Mouse (Mus musculus): ENCODE results near the gene Spem2. TPM values are rescaled to one million over a fixed set of nuclear protein-coding genes. Genes with fewer than 3 reads are reported as not detected.

Spem2 gene
- polyA plus RNA-seq, 1 experiment from 2014 or later, result not detected

- Histone ChIP-seq H3K27ac (peak overlapping the region; percentile 96), H3K9ac (ENCODE audit: low read depth, low read length) (peak overlapping the region; percentile 83), H3K9me3 (replicated peaks; ENCODE audit: low read length) (no peaks in the 10 kb centered on the region), H3K4me2 (ENCODE audit: low read length) (peak overlapping the region; percentile 75), H3K27me3 (ENCODE audit: insufficient read depth, low read length) (no peaks in the 10 kb centered on the region), H3K4me1 (replicated peaks; ENCODE audit: insufficient read depth, low read length) (peaks cover 9% of the 10 kb centered on the region; the same call in 1 of the 2 replicates), H3K4me3 (replicated peaks; ENCODE audit: low read depth, low read length) (peak overlapping the region; percentile 75), H3K36me3 (ENCODE audit: insufficient read depth, low read length) (peaks cover 28% of the 10 kb centered on the region)
- ATAC-seq (replicated peaks; ENCODE audit: low FRiP score, low read depth) (peak; percentile 27), DNase-seq (ENCODE audit: low spot score) (peak; percentile 46)
- WGBS, result 8% methylated on average over 37 of the region's 37 CpGs
- TF ChIP-seq CTCF (IDR thresholded peaks at IDR 0.05; ENCODE audit: low read depth), result no peak
Measured at GRCm38 (mm10) chr11:69846738-69847688, 28.7 kb upstream of the Spem2 start.

DNA sequence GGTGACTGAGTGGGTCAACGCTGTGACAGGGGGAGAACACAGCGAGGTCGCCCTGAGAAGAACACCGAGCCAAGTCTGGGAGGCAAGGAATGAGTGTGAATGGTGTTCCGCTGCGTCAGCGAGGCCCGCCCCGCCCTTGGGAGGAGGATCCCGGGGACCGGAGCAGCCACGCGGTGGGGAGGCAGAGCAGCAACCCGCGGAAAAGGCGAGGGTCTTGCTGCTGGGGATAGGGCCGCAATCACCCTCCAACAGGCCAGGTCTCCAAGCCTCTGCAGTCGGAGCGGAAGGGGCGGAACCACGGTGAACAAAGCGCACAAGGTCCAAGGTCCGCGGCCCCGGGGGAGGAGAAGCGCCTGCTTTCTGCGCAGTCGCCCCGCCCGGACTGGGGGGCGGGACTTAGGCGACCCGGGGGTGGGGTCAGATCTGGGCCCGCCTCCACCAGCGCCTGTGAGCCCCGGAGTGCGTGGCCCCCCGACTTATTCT is 28.0 kb upstream of the Spem2 start, which contains the start of gene Plscr3:
TSS of gene Plscr3 (plus strand) at position 179 of the 483 bp plus-strand sequence.
- TF ChIP-seq CTCF (IDR thresholded peaks at IDR 0.05; ENCODE audit: low read depth), result no peak
- peak; percentile 91 for ATAC-seq (replicated peaks; ENCODE audit: low FRiP score, low read depth)
- no peaks in the 10 kb centered on the region for H3K9me3 ChIP-seq (replicated peaks; ENCODE audit: low read length)
- peak within 1 kb of the TSS; percentile 75 for H3K4me2 ChIP-seq (ENCODE audit: low read length)
- H3K9ac ChIP-seq (ENCODE audit: low read depth, low read length), result peak within 1 kb of the TSS; percentile 83
- DNase-seq (ENCODE audit: low spot score), result peak; percentile 97
- H3K4me3 ChIP-seq (replicated peaks; ENCODE audit: low read depth, low read length), result peak within 1 kb of the TSS; percentile 75
- WGBS, result 0% methylated on average over 37 of the region's 38 CpGs
- H3K27me3 ChIP-seq (ENCODE audit: insufficient read depth, low read length), result no peaks in the 10 kb centered on the region
- peak within 1 kb of the TSS; percentile 96 for H3K27ac ChIP-seq
- H3K4me1 ChIP-seq (replicated peaks; ENCODE audit: insufficient read depth, low read length), result peaks cover 9% of the 10 kb centered on the region; the same call in 1 of the 2 replicates
- peaks cover 20% of the 10 kb centered on the region for H3K36me3 ChIP-seq (ENCODE audit: insufficient read depth, low read length)

DNA sequence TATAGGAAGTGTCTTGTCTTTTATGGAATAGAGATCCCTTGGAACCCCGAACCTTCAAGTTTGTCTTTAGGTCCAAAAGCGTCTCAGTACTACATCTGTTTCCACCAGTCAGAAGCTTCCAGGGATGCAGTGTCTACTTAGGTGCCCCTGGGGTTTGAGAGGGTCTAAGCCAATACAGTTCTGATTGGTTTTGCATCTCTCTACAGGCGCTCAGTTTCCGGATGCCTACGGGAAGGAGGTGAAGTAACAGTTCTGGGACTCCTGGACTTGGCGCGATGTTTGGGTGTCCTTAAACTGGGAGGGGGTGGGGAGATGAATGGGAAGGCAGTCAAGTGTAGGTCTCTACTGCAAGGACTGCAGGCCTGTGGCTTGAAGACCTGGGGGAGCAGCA is 20.4 kb upstream of the Spem2 start:
- WGBS, result 3% methylated on average over 7 of the region's 7 CpGs
- Histone ChIP-seq H3K4me3 (replicated peaks; ENCODE audit: low read depth, low read length) (peak overlapping the region; percentile 59), H3K9me3 (replicated peaks; ENCODE audit: low read length) (no peaks in the 10 kb centered on the region), H3K27ac (peak overlapping the region; percentile 93), H3K36me3 (ENCODE audit: insufficient read depth, low read length) (no peaks in the 10 kb centered on the region), H3K27me3 (ENCODE audit: insufficient read depth, low read length) (no peaks in the 10 kb centered on the region), H3K4me1 (replicated peaks; ENCODE audit: insufficient read depth, low read length) (peaks cover 26% of the 10 kb centered on the region), H3K9ac (ENCODE audit: low read depth, low read length) (peak overlapping the region; percentile 75), H3K4me2 (ENCODE audit: low read length) (peak overlapping the region; percentile 97)
- DNase-seq (ENCODE audit: low spot score) (peak; percentile 54), ATAC-seq (replicated peaks; ENCODE audit: low FRiP score, low read depth) (no peak)
- no peak for TF ChIP-seq CTCF (IDR thresholded peaks at IDR 0.05; ENCODE audit: low read depth)

DNA sequence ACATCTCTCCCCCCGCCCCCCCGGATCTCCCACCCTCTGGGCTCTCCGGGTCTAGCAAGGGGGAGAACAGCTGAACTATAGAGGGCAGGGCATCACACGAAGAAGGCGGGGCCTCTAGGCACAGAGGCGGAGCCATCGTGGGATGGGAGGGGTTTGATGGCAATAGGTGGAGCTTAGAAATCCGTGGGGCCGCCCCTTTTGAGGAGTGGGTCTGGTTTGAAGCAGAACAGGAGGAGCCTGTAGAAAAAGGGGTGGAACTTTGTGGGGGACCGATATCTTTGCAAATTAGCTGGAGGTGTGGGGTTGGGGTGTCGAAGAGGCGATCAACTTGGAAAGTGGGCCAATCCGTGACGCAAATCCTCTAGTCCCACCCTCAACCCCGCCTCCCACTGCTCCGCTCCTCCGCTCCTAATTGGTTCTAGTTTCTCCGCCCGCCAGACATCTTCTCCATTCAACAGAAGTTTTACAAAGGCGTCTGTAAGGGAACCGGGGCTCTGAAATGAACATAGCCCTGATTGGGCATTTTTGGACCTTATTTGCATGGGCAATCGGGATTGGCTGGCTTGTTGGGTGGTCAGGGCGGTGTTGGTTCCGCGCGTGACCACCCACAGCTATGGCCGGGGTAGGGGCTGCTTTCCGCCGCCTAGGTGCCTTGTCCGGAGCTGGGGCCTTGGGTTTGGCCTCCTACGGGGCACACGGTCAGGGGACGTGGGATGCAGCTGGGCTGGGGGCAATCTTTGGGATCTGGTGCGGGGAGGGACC is 19.9 kb upstream of the Spem2 start, which contains the start of gene Tmem256:
TSS of gene Tmem256 (plus strand) at position 563 of the 762 bp plus-strand sequence.
- H3K36me3 ChIP-seq (ENCODE audit: insufficient read depth, low read length), result no peaks in the 10 kb centered on the region
- H3K4me1 ChIP-seq (replicated peaks; ENCODE audit: insufficient read depth, low read length), result peaks cover 27% of the 10 kb centered on the region
- peak within 1 kb of the TSS; percentile 75 for H3K9ac ChIP-seq (ENCODE audit: low read depth, low read length)
- H3K27me3 ChIP-seq (ENCODE audit: insufficient read depth, low read length), result no peaks in the 10 kb centered on the region
- peak within 1 kb of the TSS; percentile 97 for H3K4me2 ChIP-seq (ENCODE audit: low read length)
- no peaks in the 10 kb centered on the region for H3K9me3 ChIP-seq (replicated peaks; ENCODE audit: low read length)
- ATAC-seq (replicated peaks; ENCODE audit: low FRiP score, low read depth) (peak; percentile 92), DNase-seq (ENCODE audit: low spot score) (peak; percentile 100)
- WGBS, result under 1% methylated on average over 34 of the region's 34 CpGs
- H3K4me3 ChIP-seq (replicated peaks; ENCODE audit: low read depth, low read length), result peak within 1 kb of the TSS; percentile 59
- H3K27ac ChIP-seq, result peak within 1 kb of the TSS; percentile 93
- no peak for TF ChIP-seq CTCF (IDR thresholded peaks at IDR 0.05; ENCODE audit: low read depth)

- Histone ChIP-seq H3K4me3 (replicated peaks; ENCODE audit: low read depth, low read length) (peak within 1 kb of the TSS; percentile 59), H3K27me3 (ENCODE audit: insufficient read depth, low read length) (no peaks in the 10 kb centered on the region), H3K36me3 (ENCODE audit: insufficient read depth, low read length) (no peaks in the 10 kb centered on the region), H3K27ac (peak within 1 kb of the TSS; percentile 93), H3K4me1 (replicated peaks; ENCODE audit: insufficient read depth, low read length) (peaks cover 27% of the 10 kb centered on the region), H3K9ac (ENCODE audit: low read depth, low read length) (peak within 1 kb of the TSS; percentile 75), H3K9me3 (replicated peaks; ENCODE audit: low read length) (no peaks in the 10 kb centered on the region), H3K4me2 (ENCODE audit: low read length) (peak within 1 kb of the TSS; percentile 97)
- DNase-seq (ENCODE audit: low spot score) (no peak), ATAC-seq (replicated peaks; ENCODE audit: low FRiP score, low read depth) (peak; percentile 56; the same call in 1 of the 2 replicates)
- TF ChIP-seq CTCF (IDR thresholded peaks at IDR 0.05; ENCODE audit: low read depth), result peak; percentile 25; the same call in 1 of the 2 replicates
- under 1% methylated on average over 32 of the region's 32 CpGs for WGBS
Measured at GRCm38 (mm10) chr11:69837604-69837951, 19.3 kb upstream of the Spem2 start, which contains the start of gene Nlgn2. TSS of gene Nlgn2 (minus strand) at chr11:69837784.
